Mouse (Mus musculus) cortical plate, adult 2 months (tissue): ENCODE measurements at regions not wholly inside any gene's neighbourhood (a gene's known extent, or its start where the extent isn't known, plus 50 kb on each side); places are given as distances from the start of the nearest gene placed in this dataset.

Experiments
- H3K27ac ChIP-seq: fragments of 200-500 bp; 2 replicates; pipeline ENCODE4 v1.5.1; 2012; ENCODE audit warnings: low read length, control low read depth, inconsistent platforms; ENCODE audit not compliant: insufficient read depth
- H3K4me1 ChIP-seq: fragments of 200-500 bp; 2 replicates; pipeline ENCODE4 v1.6.1; 2011; ENCODE audit warnings: low read length; ENCODE audit not compliant: control insufficient read depth, insufficient read depth
- H3K4me3 ChIP-seq: fragments of 200-500 bp; 2 replicates; pipeline ENCODE4 v1.5.1; 2011; ENCODE audit warnings: mild to moderate bottlenecking, low read length, control low read depth; ENCODE audit not compliant: insufficient read depth
- CTCF ChIP-seq: fragments of 200-500 bp; IDR thresholded peaks from 2 replicates; pipeline ENCODE4 v1.5.1; 2011; ENCODE audit warnings: mild to moderate bottlenecking, control low read depth, low read length; ENCODE audit not compliant: insufficient read depth; ENCODE audit errors: extremely low read depth
- POLR2A ChIP-seq: fragments of 200-500 bp; IDR thresholded peaks from 2 replicates; pipeline ENCODE4 v1.6.1; 2011; ENCODE audit warnings: mild to moderate bottlenecking, low read length, control low read depth; ENCODE audit not compliant: insufficient read depth; ENCODE audit errors: extremely low read depth

DNA sequence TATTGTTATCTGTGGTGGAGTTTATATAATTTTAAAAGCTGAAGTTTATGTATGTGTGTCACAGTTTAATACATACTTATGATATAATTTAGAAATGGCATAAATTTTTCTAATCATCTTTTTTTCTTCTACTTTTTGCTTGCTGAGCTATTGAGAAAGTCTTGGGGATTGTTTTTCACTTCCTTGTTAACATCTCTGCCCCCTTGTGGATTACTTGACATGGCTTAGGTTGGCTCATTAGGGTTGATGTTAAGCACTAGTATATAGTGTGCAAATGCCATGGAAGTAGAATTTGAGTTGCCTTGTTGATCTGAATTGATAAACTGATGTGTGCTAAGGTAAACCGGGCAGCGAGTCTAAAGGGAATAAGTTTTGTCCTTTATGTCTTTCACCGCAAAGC, 72.1 kb upstream of the Abcb5 start:
- Histone ChIP-seq H3K27ac (no peak overlapping the region), H3K4me3 (no peak overlapping the region), H3K4me1 (no peaks in the 10 kb centered on the region)
- TF ChIP-seq CTCF, result no peak
- TF ChIP-seq POLR2A, result no peak

DNA sequence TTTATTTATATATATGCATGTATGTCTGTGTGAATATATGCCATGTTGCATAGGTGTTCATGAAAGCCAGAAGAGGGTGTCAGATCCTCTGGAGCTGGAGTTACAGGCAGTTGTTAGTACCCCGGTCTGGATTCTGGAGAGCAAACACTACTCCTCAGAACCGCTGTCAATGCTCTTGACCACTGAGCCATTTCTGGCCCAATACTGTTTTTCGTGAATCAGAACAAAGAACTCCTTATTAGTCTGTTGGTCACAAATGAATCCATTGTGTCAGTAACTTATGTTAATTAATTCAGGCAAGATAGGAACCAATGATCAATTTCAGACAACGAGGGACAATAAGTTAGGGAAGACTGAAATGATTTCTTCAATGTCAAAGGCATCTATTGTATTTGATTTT, 68.6 kb upstream of the Abcb5 start:
- H3K4me1 ChIP-seq, result no peaks in the 10 kb centered on the region
- H3K4me3 ChIP-seq, result no peak overlapping the region
- H3K27ac ChIP-seq, result no peak overlapping the region
- TF ChIP-seq CTCF, result no peak
- TF ChIP-seq POLR2A, result no peak

DNA sequence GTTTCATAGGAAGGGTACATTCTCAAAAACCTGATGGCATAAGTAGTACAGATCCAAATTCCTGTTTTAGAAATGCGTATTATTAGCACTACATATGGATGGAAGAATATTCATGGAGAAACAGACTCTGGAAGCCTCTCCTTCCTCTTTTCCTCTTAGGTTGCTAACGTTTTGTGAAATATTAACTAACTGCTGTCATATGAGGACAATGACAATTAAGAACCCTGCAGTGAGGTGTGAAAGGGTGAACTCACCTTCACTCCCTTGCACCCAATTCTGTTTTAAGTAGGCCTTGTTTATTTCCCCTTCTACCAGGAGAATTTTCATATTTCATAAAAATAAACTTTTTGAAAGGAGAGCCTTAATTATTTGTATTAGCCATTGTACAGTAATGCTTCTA, 62.5 kb upstream of the Abcb5 start:
- Histone ChIP-seq H3K4me3 (no peak overlapping the region), H3K4me1 (no peaks in the 10 kb centered on the region), H3K27ac (no peak overlapping the region)
- no peak for TF ChIP-seq CTCF
- TF ChIP-seq POLR2A, result no peak

DNA sequence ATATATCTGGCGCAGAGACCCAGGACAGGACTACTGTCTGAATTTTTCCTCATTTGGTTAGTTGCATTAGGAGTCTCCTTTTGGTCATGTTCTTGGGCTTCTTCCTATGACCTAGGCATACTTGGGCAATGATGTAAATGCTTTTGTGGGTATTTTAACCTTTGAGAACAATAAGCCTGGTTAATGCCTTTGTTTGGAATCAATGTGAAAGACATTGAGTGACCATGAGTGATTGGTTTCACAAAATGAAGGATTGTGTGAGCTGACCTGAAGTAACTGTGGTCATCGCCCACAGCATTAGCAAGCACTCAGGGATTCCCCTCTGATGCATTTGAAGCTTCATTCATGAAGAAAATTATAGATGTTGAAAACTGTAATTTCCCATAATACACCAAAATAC, 61.9 kb upstream of the Abcb5 start:
- no peak overlapping the region for H3K27ac ChIP-seq
- H3K4me1 ChIP-seq, result no peaks in the 10 kb centered on the region
- TF ChIP-seq POLR2A, result no peak
- TF ChIP-seq CTCF, result no peak
- H3K4me3 ChIP-seq, result no peak overlapping the region

DNA sequence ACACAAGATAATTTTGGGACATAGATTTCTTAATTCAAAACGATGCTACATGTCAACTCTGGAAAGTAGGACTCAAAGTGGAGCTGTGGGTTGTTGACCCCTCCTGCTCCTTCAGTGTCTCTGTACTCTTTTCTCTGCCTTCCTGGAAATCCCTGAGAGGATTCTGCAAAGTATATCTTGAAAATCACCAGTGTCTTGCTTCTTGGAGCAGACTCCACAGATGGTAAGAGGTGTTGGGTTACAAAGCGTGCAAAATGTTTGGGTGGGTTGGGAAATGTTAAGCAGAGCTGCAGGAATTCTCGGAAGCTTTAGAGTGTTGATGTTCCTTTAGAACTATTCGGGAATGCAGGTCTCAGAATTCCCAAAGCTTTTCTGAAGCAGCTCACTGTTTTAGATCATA, 61.5 kb upstream of the Abcb5 start:
- Histone ChIP-seq H3K4me3 (no peak overlapping the region), H3K4me1 (no peaks in the 10 kb centered on the region)
- TF ChIP-seq CTCF (no peak), POLR2A (no peak)

DNA sequence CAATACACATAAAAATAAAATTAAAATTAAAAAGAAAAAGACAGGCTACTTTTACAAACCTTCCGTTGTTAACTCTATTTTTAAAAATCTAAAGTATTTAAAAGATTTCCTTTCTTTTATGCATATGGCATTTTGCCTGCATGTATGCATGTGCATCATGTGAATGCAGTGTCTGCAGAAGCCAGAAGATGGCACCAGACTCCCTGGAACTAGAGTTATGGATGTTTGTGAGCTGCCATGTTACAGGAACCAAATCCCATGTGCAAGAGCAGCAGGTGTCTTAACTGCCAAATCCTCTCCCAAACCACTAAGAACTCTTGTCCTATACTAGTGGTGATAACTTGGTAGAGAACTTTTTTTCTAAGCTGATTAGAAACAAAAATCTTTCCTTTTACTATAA, 60.1 kb upstream of the Abcb5 start:
- peak; percentile 58 for TF ChIP-seq CTCF
- TF ChIP-seq POLR2A, result no peak

More for the DNA sequence above, 61.5 kb upstream of the Abcb5 start:
- H3K27ac ChIP-seq, result no peak overlapping the region

DNA sequence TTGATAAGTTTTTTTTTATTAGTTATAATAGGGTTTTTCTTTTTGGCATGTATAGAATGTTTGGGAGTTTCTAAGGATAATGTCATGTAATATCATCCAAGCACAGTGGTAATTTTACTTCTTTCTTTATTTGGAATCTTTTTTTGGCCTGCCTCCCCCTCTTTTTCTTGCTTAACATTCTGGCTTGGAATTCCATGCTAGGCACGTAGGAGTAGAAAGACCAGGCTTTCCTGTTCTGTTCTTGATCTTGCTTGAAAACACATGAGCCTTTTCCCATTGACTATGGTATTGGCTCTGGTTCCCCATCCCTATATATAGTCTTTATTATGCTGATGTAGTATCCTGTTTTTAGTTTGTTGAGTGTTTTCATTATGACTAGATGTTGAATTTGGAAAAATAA, 57.8 kb upstream of the Abcb5 start:
- TF ChIP-seq CTCF (no peak), POLR2A (no peak)

More for the DNA sequence above, 60.1 kb upstream of the Abcb5 start:
- H3K27ac ChIP-seq, result no peak overlapping the region
- H3K4me1 ChIP-seq, result no peaks in the 10 kb centered on the region
- H3K4me3 ChIP-seq, result no peak overlapping the region

More for the DNA sequence above, 57.8 kb upstream of the Abcb5 start:
- Histone ChIP-seq H3K4me1 (no peaks in the 10 kb centered on the region), H3K27ac (no peak overlapping the region), H3K4me3 (no peak overlapping the region)
